Mouse (Mus musculus) lung, postnatal 10 days (tissue): Measurements from ENCODE around the gene Bnc2.
A peak's percentile ranks its signal among the peaks of the same experiment; 100 is the strongest.

Experiments
- DNase-seq: peaks from one replicate; pipeline ENCODE4 v3.0.0; 2021

Gene Bnc2

GRCm38 (mm10) chr4:84407328-84408028 is 267.6 kb downstream of the Bnc2 start:
- DNase-seq, result peak; percentile 14

- DNase-seq, result no peak
Observed at GRCm38 (mm10) chr4:84403356-84404145, 271.5 kb downstream of the Bnc2 start.

GRCm38 (mm10) chr4:84388991-84389390 is 286.1 kb downstream of the Bnc2 start:
- no peak for DNase-seq

GRCm38 (mm10) chr4:84385156-84385555 is 289.9 kb downstream of the Bnc2 start:
- DNase-seq, result no peak

- DNase-seq, result no peak
Observed at GRCm38 (mm10) chr4:84379289-84379688, 295.8 kb downstream of the Bnc2 start.

- no peak for DNase-seq
Observed at GRCm38 (mm10) chr4:84377513-84377912, 297.6 kb downstream of the Bnc2 start.

GRCm38 (mm10) chr4:84362337-84362823 is 312.7 kb downstream of the Bnc2 start:
- DNase-seq, result peak; percentile 59

GRCm38 (mm10) chr4:84361165-84361564 is 313.9 kb downstream of the Bnc2 start:
- no peak for DNase-seq

GRCm38 (mm10) chr4:84359996-84360395 is 315.1 kb downstream of the Bnc2 start:
- no peak for DNase-seq

- DNase-seq, result no peak
Observed at GRCm38 (mm10) chr4:84358204-84358603, 316.9 kb downstream of the Bnc2 start.

GRCm38 (mm10) chr4:84357382-84357781 is 317.7 kb downstream of the Bnc2 start:
- DNase-seq, result no peak

- DNase-seq, result no peak
Observed at GRCm38 (mm10) chr4:84356468-84357153, 318.5 kb downstream of the Bnc2 start.

- no peak for DNase-seq
Observed at GRCm38 (mm10) chr4:84352656-84353055, 322.4 kb downstream of the Bnc2 start.

GRCm38 (mm10) chr4:84349536-84349935 is 325.5 kb downstream of the Bnc2 start:
- no peak for DNase-seq

- no peak for DNase-seq
Observed at GRCm38 (mm10) chr4:84339172-84339571, 335.9 kb downstream of the Bnc2 start.

- no peak for DNase-seq
Observed at GRCm38 (mm10) chr4:84331995-84332394, 343.1 kb downstream of the Bnc2 start.

- DNase-seq, result no peak
Observed at GRCm38 (mm10) chr4:84331450-84331849, 343.6 kb downstream of the Bnc2 start.

- no peak for DNase-seq
Observed at GRCm38 (mm10) chr4:84330509-84330908, 344.6 kb downstream of the Bnc2 start.

GRCm38 (mm10) chr4:84329651-84330050 is 345.4 kb downstream of the Bnc2 start:
- DNase-seq, result no peak

GRCm38 (mm10) chr4:84324371-84324770 is 350.7 kb downstream of the Bnc2 start:
- DNase-seq, result no peak

GRCm38 (mm10) chr4:84321598-84321997 is 353.5 kb downstream of the Bnc2 start:
- no peak for DNase-seq

GRCm38 (mm10) chr4:84317421-84317820 is 357.7 kb downstream of the Bnc2 start:
- DNase-seq, result no peak

- DNase-seq, result no peak
Observed at GRCm38 (mm10) chr4:84311371-84311770, 363.7 kb downstream of the Bnc2 start.

- no peak for DNase-seq
Observed at GRCm38 (mm10) chr4:84310851-84311250, 364.2 kb downstream of the Bnc2 start.
